Mouse (Mus musculus): ENCODE results near the gene Dnmt1. TPM values are rescaled to one million over a fixed set of nuclear protein-coding genes. Genes with fewer than 3 reads are reported as not detected.

Gene Dnmt1
- total and polyA plus RNA-seq, 2 experiments from 2014 or later: 39.9 to 101 TPM

GRCm38 (mm10) chr9:20887191-20887590, 72.5 kb downstream of the Dnmt1 start:
- WGBS: 88% methylated on average over 6 of the region's 6 CpGs
- H3K4me3 ChIP-seq (ENCODE audit: low read depth, low read length): no peak overlapping the region
- no peaks in the 10 kb centered on the region for H3K9me3 ChIP-seq (ENCODE audit: low read length)
- ATAC-seq (no peak), DNase-seq (peak; percentile 9)
- H3K4me1 ChIP-seq (ENCODE audit: insufficient read depth): 0 out of 2 replicates have a peak, but pooled peaks cover 8% of the 10 kb centered on the region
- H3K27ac ChIP-seq (ENCODE audit: low read depth, low read length): peak overlapping the region; percentile 97
- no peak for TF ChIP-seq CTCF (IDR thresholded peaks at IDR 0.05; ENCODE audit: low read depth)
- no peak overlapping the region for H3K9ac ChIP-seq
- peak overlapping the region; percentile 88 for H3K4me2 ChIP-seq (ENCODE audit: low read depth)
- H3K27me3 ChIP-seq (ENCODE audit: insufficient read depth, low read length): no peaks in the 10 kb centered on the region
- H3K36me3 ChIP-seq (ENCODE audit: insufficient read depth): peaks cover 30% of the 10 kb centered on the region

GRCm38 (mm10) chr9:20886563-20886962, 73.1 kb downstream of the Dnmt1 start:
- 91% methylated on average over 2 of the region's 2 CpGs for WGBS
- TF ChIP-seq CTCF (IDR thresholded peaks at IDR 0.05; ENCODE audit: low read depth): no peak
- H3K27me3 ChIP-seq (ENCODE audit: insufficient read depth, low read length): no peaks in the 10 kb centered on the region
- ATAC-seq (no peak), DNase-seq (no peak)
- no peak overlapping the region for H3K4me3 ChIP-seq (ENCODE audit: low read depth, low read length)
- peaks cover 24% of the 10 kb centered on the region for H3K36me3 ChIP-seq (ENCODE audit: insufficient read depth)
- H3K9me3 ChIP-seq (ENCODE audit: low read length): no peaks in the 10 kb centered on the region
- no peak overlapping the region for H3K27ac ChIP-seq (ENCODE audit: low read depth, low read length)
- H3K9ac ChIP-seq: no peak overlapping the region
- no peak overlapping the region for H3K4me2 ChIP-seq (ENCODE audit: low read depth)
- 0 out of 2 replicates have a peak, but pooled peaks cover 8% of the 10 kb centered on the region for H3K4me1 ChIP-seq (ENCODE audit: insufficient read depth)

GRCm38 (mm10) chr9:20879097-20879792, 80.4 kb downstream of the Dnmt1 start, which contains the start of gene Angptl6:
Gene Angptl6 (minus strand): TSS chr9:20879727.
- TF ChIP-seq CTCF (IDR thresholded peaks at IDR 0.05; ENCODE audit: low read depth): no peak
- ATAC-seq (no peak), DNase-seq (no peak)
- Histone ChIP-seq H3K4me1 (ENCODE audit: insufficient read depth) (peaks cover 6% of the 10 kb centered on the region; the same call in 1 of the 2 replicates), H3K4me3 (ENCODE audit: low read depth, low read length) (peak within 1 kb of the TSS; percentile 45), H3K36me3 (ENCODE audit: insufficient read depth) (no peaks in the 10 kb centered on the region), H3K27ac (ENCODE audit: low read depth, low read length) (peak within 1 kb of the TSS; percentile 92), H3K9ac (peak within 1 kb of the TSS; percentile 64), H3K27me3 (ENCODE audit: insufficient read depth, low read length) (no peaks in the 10 kb centered on the region), H3K4me2 (ENCODE audit: low read depth) (peak within 1 kb of the TSS; percentile 62), H3K9me3 (ENCODE audit: low read length) (no peaks in the 10 kb centered on the region)
- WGBS: 94% methylated on average over 13 of the region's 13 CpGs

- peak overlapping the region; percentile 62 for H3K4me2 ChIP-seq (ENCODE audit: low read depth)
- no peaks in the 10 kb centered on the region for H3K27me3 ChIP-seq (ENCODE audit: insufficient read depth, low read length)
- H3K9ac ChIP-seq: peak overlapping the region; percentile 64
- DNase-seq (no peak), ATAC-seq (no peak)
- peak overlapping the region; percentile 45 for H3K4me3 ChIP-seq (ENCODE audit: low read depth, low read length)
- H3K4me1 ChIP-seq (ENCODE audit: insufficient read depth): peaks cover 6% of the 10 kb centered on the region; the same call in 1 of the 2 replicates
- no peaks in the 10 kb centered on the region for H3K36me3 ChIP-seq (ENCODE audit: insufficient read depth)
- 21% methylated on average over 10 of the region's 10 CpGs for WGBS
- H3K9me3 ChIP-seq (ENCODE audit: low read length): no peaks in the 10 kb centered on the region
- no peak for TF ChIP-seq CTCF (IDR thresholded peaks at IDR 0.05; ENCODE audit: low read depth)
- H3K27ac ChIP-seq (ENCODE audit: low read depth, low read length): peak overlapping the region; percentile 92
Observed at GRCm38 (mm10) chr9:20878710-20879065, 81.0 kb downstream of the Dnmt1 start.

DNA sequence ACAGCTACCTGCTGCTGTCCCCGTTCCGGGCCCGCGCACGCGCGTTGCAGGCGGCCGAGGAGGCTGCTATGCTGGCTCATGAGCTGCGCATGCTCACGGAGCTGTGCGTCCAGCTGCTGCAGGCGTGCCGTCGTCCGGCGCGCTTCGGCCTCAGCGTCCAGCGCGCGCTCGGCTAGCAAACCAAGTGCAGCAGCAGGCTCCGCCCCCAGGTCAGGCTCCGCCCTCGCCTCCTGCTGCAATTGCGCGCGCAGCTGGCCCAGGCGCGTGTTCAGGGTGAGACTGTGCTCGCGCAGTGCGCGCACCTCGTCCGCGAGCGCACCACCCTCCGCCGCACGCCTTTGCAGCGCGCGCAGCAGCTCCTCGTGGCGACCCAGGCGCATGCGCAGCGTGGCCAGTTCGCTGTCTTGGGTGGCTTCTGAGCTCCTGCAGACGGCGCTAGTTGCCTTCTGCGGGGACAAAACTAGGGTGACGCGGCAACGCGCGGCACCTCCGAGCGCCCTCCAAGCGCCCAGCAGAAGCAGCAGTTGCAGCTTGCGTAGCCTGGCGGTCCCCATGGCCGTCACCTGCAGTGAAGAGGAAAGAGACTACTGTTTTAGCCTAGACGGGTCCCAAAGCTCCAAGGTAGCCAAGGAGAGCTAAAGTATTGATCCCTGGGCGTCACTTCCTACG, 81.5 kb downstream of the Dnmt1 start:
- peak; percentile 100 for DNase-seq
- H3K4me2 ChIP-seq (ENCODE audit: low read depth): peak overlapping the region; percentile 62
- peak; percentile 95 for ATAC-seq
- no peaks in the 10 kb centered on the region for H3K27me3 ChIP-seq (ENCODE audit: insufficient read depth, low read length)
- H3K27ac ChIP-seq (ENCODE audit: low read depth, low read length): peak overlapping the region; percentile 92
- H3K4me1 ChIP-seq (ENCODE audit: insufficient read depth): peaks cover 6% of the 10 kb centered on the region; the same call in 1 of the 2 replicates
- no peaks in the 10 kb centered on the region for H3K36me3 ChIP-seq (ENCODE audit: insufficient read depth)
- H3K9ac ChIP-seq: peak overlapping the region; percentile 64
- TF ChIP-seq CTCF (IDR thresholded peaks at IDR 0.05; ENCODE audit: low read depth): peak; percentile 94
- no peaks in the 10 kb centered on the region for H3K9me3 ChIP-seq (ENCODE audit: low read length)
- peak overlapping the region; percentile 45 for H3K4me3 ChIP-seq (ENCODE audit: low read depth, low read length)
- 1% methylated on average over 69 of the region's 69 CpGs for whole genome bisulfite sequencing

GRCm38 (mm10) chr9:20877118-20878040, 82.3 kb downstream of the Dnmt1 start:
- Histone ChIP-seq H3K27ac (ENCODE audit: low read depth, low read length) (peak overlapping the region; percentile 92), H3K9me3 (ENCODE audit: low read length) (no peaks in the 10 kb centered on the region), H3K4me3 (ENCODE audit: low read depth, low read length) (peak overlapping the region; percentile 45), H3K4me1 (ENCODE audit: insufficient read depth) (peaks cover 6% of the 10 kb centered on the region; the same call in 1 of the 2 replicates), H3K9ac (peak overlapping the region; percentile 45), H3K36me3 (ENCODE audit: insufficient read depth) (no peaks in the 10 kb centered on the region), H3K4me2 (ENCODE audit: low read depth) (peak overlapping the region; percentile 62), H3K27me3 (ENCODE audit: insufficient read depth, low read length) (no peaks in the 10 kb centered on the region)
- DNase-seq (no peak), ATAC-seq (no peak)
- WGBS: 41% methylated on average over 14 of the region's 14 CpGs
- TF ChIP-seq CTCF (IDR thresholded peaks at IDR 0.05; ENCODE audit: low read depth): no peak

Data from forebrain, postnatal 0 days (tissue).